Mouse (Mus musculus) layer of hippocampus, adult 9-10 months (tissue): ENCODE results near the gene Ms4a4c.
"Not testable (repeated sequence)": the region's sequence is repeated elsewhere in the genome, so short reads cannot be mapped to it uniquely, and the experiment has no call there.

ENCODE experiments used
- DNase-seq: peaks from one replicate; pipeline ENCODE4 v3.0.0; 2022; ENCODE audit warnings: low spot score

The Ms4a4c gene

DNA sequence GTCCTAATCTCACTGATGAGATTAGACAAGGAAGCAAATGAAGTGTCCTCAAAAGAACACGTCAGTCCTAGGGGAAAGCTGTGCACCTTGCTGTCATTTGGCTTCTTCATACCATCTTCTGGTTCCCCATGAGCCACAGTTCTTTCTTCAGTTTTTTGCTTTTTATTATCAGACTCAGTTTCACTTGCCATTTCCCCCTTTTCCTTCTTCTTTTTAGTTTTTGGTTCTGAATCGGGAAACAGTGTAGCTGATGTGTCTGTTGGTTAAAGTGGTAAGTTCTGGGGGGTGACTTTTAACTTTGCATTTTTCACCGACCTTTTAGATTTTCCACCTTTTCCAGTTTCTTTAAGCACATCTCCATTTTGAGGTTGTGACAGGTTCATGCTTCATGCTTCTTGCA is at the start of gene Ms4a4c:
Gene Ms4a4c, plus strand, starts transcription at position 244 of the 400 bp plus-strand sequence.
- DNase-seq = no peak

DNA sequence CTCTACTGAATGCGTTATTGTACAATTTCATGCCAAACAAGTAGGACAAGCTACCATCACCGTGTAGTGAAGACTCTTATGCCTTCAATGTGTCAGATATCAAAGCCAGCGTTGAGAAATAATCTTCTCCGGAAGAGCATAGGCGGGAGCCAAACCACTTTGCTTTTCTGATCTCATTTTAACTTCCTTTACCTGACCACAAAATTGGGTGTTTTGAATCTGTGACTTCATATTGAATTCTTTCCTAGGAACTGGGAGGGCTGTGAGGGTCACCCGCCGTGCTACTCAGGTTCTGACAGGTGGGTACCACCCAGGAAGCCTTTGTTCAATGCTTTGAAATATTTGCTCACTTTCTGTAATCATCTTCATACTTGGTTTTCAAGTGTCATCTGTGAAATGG is 48.8 kb upstream of the Ms4a4c start:
- DNase-seq = no peak

DNA sequence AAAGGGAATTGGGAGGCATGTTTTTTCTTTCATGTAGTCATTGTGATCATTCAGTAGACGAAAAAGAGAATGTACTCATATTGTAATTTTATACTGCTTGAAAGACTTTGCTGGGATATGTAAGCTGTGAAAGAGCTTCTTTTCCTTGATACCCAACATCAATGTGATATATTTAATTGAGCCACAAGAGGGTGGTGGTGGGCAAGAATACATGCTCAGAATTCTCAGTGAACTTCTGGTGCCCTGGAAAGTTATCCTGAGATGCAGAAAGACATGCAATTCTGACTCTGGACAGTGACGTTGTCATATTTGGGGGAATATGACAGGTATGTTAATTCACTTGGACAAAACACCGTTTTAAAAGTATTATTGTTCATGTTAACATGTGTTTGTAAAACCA is 44.5 kb upstream of the Ms4a4c start:
- DNase-seq = peak; percentile 31

DNA sequence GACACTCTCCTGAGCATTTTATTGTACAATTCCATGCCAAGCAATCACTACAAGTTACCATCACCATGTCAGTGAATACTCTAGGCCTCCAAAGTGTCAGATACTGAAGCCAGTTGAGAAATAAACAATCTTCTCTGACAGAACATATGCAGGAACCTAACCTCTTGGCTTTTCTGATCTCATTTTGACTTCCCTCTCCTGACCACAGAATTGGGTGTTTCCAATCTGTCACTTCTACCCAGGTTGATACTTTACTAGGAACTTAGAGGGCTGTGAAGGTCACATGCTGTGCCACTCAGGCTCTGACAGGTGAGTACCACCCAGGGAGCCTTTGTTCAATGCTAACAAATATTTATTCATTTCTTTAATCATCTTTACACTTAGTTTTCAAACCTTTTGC is 42.6 kb upstream of the Ms4a4c start:
- DNase-seq = no peak

DNA sequence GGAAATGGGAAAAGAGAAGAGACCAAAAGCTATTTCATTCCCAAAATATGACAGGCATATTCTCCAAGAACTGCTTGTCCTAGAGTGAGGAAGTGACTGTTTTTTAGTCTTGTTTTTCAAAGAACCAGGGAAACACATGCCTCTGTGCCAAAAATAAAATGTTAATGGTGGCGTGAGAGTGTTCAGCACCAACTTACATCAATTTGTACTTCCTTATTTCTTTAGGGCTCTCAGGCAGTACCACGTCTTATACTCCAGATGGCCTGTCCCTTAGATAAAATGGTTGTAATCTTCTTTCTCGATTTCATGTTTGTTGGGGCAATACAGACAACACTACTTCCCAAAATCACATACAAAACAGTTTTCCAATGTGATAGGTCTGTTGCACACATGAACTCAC is 36.3 kb upstream of the Ms4a4c start:
- DNase-seq = no peak

DNA sequence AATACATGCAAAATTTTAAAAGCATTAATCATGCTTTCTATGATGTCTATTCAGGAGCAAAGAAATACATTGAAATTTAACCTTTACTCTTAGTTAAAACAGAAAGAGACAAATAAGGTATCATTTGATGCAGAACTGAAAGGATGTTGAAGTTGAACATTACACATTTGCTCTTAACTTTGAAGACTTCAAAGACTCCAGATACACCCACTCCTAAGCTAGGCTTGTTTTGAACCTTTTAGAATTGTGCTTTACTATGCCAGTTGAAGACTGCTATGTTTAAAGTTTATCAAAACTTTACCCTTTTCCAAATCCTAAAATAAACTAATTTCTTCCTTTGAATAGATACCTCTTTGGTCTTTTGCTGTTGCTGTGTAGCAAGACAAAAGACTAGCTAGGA is 33.4 kb upstream of the Ms4a4c start:
- no peak for DNase-seq

DNA sequence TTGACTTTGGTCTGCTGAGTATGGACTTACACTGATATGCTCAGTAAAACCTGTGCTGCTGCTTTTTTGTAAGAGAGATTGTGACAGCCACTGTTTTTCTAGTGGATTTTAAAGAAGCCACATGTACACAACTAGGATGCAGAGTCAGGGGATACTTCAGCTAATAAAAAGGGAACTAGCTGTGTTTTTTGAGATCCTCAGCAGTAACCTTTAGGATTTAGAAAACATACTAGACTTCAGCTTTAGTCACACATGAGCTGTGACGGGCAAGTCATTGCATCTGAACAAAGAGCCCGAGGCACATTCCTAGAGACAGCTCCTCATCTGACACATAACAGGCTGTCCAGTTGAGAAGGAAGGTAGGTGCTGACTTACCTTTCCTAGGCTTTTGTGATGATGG is 29.3 kb upstream of the Ms4a4c start, which contains the start of gene Ms4a4a:
Gene Ms4a4a, plus strand, starts transcription at position 251 of the 400 bp plus-strand sequence.
- DNase-seq = no peak

DNA sequence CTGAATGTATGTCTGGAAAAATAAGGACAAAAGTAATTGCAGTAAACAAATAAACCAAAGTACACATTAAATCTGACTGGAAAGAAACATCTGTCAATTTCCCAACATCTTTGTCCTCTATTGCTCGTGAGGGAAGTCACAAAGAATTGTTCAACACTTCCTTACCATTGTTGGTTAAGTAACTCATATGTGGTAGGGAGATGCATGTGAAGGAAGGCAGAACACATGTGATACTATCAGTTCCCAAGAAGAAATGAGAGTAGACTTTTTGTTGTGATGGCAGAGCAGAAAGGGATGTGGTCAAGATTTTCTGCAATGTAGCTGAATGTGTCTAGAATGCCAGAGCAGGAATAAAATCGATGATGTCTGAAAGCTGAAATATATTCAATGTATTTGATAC is 28.2 kb upstream of the Ms4a4c start:
- no peak for DNase-seq

DNA sequence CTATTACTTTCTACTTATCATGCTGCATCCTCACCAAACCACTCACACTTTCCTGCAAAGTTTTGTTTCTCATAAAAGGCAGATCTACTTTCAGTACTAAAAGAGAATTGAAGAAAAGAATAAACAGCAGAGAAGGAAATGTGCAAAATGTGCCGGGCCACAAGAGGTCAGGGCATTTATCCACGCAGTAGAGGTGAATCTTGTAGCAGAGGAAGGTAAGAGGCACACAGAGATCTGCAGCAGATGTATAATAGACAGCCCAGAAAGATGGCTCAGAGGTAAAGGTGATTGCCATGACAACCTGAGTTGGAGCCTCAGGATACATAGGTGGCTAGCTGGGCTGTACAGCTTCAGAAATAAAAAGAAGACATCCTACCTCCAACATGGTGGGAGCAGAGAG is 17.5 kb upstream of the Ms4a4c start:
- DNase-seq = no peak

DNA sequence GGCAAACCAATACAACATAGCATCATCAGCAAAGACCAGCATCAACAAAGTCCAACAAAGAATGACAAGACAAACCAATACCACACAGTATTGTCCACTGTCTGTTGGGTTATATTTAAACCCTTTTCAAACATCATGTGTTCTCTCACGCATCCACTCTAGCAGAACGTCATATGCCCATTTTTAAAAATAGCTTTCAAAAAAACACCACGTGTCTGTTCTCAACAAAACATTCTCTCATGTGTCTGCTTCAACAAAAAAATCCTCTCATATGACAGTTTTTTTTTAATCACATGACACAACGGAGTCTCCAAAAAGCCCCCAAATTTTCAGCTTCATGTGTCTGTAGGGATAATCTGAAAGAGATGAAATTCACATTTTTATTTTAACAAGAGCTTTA is 16.9 kb upstream of the Ms4a4c start:
- DNase-seq = no peak

DNA sequence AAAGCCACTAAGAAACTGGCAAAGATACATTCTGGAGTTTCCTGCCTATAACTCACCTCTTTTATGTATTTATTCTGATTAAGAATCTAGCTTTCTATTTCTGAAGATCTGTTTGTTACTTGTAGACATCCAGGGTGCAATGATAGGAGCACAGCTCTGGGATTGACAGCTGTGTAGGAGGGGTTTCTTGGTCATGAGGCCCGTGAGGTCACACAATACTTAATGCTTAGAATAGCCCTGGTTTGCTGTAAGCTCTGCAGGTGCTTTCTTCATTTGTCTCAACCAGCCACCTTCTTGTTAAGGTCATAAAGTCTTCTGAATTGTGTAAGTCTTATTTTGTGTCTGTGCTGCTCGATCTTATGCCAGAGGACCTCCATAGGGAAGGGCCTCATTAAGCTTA is 15.6 kb upstream of the Ms4a4c start:
- DNase-seq = no peak

DNA sequence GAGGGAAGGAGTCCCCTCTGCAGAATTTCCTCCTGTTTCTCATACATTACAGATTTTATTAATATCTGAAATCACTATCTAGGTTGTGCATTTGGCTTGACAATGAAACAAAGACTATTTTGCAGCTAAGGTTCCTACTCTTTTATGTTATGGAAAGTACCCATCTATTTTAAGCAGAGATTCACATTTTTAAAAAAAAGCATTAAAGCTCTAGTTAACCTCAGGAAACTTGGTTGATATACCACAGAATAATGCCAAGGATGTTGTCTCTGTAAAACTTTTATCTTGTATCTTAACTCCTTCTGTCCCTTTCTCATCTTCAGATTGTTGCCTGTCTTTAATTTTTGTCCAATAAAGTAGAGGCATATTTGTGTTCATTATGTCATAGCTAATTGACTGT is 8.8 kb upstream of the Ms4a4c start:
- DNase-seq = no peak

DNA sequence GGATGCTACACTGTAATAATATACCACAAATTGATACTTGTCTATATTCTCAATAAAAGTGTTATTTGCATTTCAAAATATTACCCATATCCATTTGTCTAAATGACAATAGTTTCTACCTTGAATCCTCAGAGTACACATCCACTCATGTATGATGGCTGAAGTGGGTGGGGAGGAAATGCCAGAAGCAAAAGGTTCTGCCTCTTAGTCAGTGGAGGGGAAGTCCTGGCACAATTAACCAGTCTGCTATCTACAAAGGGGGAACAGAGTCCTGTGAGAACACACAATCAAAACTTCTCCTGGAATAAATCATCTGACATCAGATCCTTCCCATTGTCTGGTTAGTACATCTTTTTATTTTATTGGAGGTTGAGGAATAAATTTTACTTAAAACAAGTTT is 2.9 kb downstream of the Ms4a4c start:
- DNase-seq = no peak

DNA sequence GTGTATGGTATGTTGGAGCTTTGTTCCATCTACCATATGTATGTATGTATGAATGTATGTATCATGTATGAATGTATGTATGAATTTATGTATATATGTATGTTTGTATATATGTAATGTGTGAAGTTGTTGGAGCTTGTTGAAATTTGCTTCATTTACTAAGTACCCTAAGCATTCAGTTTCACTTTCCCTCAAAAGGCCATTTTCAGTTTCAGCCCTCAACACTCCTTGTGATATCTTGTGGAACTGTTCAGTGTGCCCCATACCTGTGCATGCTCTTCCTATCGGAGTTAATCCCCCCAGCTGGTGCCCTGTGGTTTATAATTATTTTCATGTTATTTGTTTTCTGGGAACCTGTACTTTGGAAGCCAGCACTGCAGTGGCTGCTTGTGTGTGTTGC is 4.0 kb downstream of the Ms4a4c start:
- no peak for DNase-seq

DNA sequence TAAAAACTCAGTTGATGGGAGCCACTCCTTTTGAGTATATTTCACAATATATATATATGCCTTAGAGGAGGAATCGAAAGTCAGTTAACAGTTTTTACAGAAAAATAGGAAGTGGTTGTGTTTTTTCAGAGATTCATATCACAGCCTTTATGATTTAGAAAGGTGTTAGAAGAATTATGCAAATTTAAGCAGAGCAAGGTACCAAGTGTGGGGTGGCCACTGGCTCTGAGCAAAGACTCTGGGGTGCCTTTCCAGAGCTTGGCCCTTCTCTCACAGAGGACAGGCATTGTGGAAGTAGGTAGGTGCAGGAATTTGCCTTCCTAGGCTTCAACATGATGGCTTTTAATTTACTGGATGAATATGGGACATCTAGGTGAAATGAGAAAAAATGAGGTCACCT is 7.1 kb downstream of the Ms4a4c start:
- DNase-seq = no peak

DNA sequence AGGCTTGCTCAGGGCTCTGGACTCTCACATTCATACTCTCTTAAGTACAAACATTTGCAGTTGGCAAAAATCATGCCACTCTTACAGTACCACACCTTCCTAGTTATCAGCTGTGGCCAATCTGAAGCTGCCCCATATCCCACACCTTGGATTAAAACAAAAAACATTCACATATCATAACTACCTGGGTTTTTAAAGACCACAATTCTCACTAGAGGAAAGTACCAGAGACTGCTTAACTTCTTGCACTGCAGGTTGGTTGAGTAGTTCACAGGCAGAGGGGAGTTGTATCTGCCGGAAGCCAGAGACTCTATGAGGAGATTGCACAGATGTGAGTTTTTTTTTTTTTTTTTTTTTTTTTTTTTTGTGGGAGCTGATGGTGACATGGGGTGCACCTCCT is 9.5 kb downstream of the Ms4a4c start:
- no peak for DNase-seq

DNA sequence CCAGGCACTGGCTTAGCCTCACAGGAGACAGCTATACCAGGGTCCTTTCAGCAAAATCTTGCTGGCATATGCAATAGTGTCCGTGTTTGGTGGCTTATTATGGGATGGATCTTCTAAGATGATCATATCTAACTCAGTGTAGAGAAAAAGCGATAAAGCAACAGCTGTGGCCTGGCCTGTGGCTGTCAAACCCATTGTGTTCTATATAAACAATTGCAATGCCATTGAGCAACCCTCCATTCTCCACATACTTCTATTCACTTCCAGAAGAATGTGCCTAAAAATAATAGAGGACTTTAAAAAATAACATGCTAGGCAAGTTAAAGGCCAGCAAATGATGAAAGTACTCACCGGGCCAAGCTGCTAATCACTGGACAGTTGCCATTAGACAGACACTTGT is 11.0 kb downstream of the Ms4a4c start:
- DNase-seq = no peak

DNA sequence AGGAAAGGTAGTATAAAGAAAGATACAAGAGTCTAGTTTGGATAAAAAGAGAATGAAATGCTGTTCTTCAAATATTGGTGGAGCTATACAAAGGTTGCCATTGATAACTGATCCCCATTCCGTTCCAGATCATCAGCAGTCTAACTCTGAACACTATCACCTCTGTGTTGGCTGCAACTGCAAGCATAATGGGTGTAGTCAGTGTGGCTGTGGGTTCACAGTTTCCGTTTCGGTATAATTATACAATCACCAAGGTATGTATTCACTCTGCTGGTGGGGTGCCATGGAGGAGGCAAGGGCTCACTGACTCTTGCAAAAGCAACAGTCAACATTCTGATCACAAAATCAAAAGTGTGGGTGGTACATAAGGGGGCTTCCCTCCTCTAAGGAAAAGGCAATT is 14.3 kb downstream of the Ms4a4c start:
- DNase-seq = not testable (repeated sequence)

DNA sequence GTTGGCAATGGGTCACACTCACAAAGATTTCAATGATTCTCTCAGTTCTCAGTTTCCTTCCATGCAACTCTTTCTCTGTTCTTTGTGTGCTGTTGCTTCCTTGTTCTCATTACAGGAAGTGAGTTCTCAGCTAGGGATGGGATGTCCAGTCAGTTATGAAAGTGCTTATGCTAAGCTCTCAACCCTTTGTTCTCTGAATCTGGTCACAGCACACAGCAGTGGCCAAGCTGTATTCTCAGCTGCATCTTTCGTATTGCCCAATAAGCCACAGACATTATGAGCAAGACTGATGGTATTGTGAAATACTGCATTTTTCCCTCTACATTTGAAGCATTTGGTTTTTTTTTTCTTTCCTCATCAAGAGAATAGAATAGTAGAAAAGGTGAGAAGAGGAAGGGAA is 26.6 kb downstream of the Ms4a4c start:
- not testable (repeated sequence) for DNase-seq

DNA sequence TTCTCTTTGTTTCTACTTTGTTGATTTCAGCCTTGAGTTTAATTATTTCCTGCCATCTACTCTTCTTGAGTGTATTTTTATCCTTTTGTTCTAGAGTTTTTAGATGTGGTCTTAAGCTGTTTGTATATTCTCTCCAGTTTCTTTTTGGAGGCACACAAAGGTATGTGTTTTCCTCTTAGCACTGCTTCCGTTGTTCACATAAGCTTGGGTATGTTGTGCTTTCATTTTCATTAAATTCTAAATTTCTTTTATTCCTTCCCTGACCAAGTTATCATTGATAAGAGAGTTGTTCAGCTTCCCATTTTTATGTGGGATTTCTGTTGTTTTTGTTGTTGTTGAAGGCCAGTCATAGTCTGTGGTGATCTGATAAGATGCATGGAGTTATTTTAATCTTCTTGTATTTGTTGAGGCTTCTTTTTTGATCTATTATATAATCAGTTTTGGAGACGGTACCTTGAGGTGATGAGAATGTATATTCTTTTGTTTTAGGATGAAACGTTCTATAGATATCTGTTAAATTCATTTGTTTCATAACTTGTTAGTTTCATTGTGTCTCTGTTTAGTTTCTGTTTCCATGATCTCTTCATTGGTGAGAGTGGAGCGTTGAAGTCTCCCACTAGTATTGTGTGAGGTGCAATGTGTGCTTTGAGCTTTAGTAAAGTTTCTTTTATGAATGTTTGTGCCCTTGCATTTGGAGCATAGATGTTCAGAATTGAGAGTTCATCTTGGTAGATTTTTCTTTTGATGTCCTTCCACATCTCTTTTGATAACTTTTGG is 30.7 kb downstream of the Ms4a4c start:
- no peak for DNase-seq

DNA sequence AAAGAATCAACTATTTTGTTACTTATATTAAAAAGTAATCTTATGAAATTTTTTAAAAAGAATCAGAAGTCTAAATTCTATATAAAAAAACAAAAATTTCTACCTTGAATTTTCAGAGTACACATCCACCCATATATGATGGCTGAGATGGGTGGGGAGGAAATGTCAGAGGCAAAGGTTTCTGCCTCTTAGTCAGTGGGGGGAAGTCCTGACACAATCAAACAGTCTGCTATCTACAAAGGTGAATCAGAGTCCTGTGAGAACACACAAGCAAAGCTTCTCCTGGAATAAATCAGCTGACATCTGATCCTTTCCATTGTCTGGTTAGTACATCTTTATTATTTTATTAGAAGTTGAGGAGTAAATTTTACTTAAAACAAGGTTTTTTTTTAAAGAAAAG is 38.8 kb downstream of the Ms4a4c start, which contains the start of gene Ms4a4b:
Gene Ms4a4b, plus strand, starts transcription at position 216 of the 400 bp plus-strand sequence.
- DNase-seq = no peak

DNA sequence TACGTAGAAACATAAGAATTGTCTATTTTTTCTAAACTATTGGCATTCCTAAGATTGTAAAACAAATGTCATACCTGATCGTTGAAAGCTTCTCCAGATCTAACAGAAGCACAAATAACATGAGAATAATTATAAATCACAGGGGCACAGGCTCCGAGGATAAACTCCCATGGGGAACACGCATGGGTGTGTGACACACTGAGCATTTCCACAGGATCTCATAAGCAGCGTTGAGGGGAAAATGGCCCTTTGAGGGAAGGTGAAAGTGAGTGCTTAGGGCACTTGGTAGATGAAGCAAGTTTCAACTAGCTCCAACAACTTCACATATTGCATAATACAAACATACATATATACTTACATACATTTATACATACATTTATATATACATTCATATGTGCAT is 39.4 kb downstream of the Ms4a4c start:
- no peak for DNase-seq

DNA sequence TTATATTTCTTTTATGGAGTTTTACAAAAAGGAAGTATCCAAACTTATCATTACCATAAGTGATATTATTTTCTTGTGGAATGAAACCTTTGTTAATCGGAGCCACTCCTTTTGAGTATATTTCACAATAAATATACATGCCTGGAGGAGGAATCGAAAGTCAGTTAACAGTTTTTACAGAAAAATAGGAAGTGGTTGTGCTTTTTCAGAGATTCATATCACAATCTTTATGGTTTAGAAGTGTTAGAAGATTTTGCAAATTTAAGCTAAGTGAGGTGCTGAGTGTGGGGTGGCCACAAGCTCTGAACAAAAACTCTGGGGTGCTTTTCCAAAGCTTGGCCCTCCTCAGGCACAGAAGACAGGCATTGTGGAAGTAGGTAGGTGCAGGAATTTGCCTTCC is 42.7 kb downstream of the Ms4a4c start:
- DNase-seq = no peak

DNA sequence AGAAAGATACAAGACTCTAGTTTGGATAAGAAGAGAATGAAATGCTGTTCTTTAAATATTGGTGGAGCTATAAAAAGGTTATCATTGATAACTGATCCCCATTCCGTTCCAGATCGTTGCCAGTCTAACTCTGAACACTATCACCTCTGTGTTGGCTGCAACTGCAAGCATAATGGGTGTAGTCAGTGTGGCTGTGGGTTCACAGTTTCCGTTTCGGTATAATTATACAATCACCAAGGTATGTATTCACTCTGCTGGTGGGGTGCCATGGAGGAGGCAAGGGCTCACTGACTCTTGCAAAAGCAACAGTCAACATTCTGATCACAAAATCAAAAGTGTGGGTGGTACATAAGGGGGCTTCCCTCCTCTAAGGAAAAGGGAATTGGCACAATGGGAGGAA is 54.5 kb downstream of the Ms4a4c start:
- DNase-seq = not testable (repeated sequence)
